ENCODE assay signal across 9 mouse cellular contexts in genomic region chr11:30269524-30269923, GRCm38 (mm10). TPM values are rescaled to one million over a fixed set of nuclear protein-coding genes. Genes with fewer than 3 reads are reported as not detected.
A peak's percentile ranks its signal among the peaks of the same experiment; 100 is the strongest.
DNase-seq lines count a peak whose midpoint lies in the region; ATAC-seq lines count a peak whose summit lies in the region.
"Had no signal": no experiment of that assay in that cellular context is flagged by ENCODE, and none has a peak within 500 bp of the region (broad histone marks: within the 10 kb centered on the region; RNA-seq: fewer than 3 reads in every experiment).

No protein-coding gene starts in this region.

- H3K9me3 ChIP-seq in heart, embryonic 13.5 days: no peaks in the 10 kb centered on the region
- H3K9me3 ChIP-seq in kidney, embryonic 15.5 days (replicated peaks): no peaks in the 10 kb centered on the region
- H3K9me3 ChIP-seq in neural tube, embryonic 13.5 days: no peaks in the 10 kb centered on the region
- H3K9me3 ChIP-seq: neural tube, embryonic 12.5 days had no signal

- 83% methylated on average over 1 of the region's 1 CpGs for WGBS in heart, embryonic 13.5 days
- WGBS in kidney, embryonic 15.5 days: 70% methylated on average over 1 of the region's 1 CpGs
- 75% methylated on average over 1 of the region's 1 CpGs for WGBS in neural tube, embryonic 13.5 days

- DNase-seq in heart, adult 18-20 months: no peak
- no peak for DNase-seq in kidney, postnatal 36 days
- no peak for DNase-seq in neural tube, embryonic 10.5 days (ENCODE audit: extremely low spot score, low spot score)
- DNase-seq in ovary, postnatal 36 days (ENCODE audit: low spot score): no peak

- H3K4me3 ChIP-seq in heart, embryonic 13.5 days: peak overlapping the region; percentile 100
- no peak overlapping the region for H3K4me3 ChIP-seq in kidney, embryonic 15.5 days (replicated peaks)
- H3K4me3 ChIP-seq in neural tube, embryonic 13.5 days: peak overlapping the region; percentile 99; the same call in 1 of the 2 replicates

- H3K36me3 ChIP-seq in heart, embryonic 13.5 days: no peaks in the 10 kb centered on the region
- no peaks in the 10 kb centered on the region for H3K36me3 ChIP-seq in kidney, embryonic 15.5 days
- H3K36me3 ChIP-seq in neural tube, embryonic 13.5 days: no peaks in the 10 kb centered on the region
- H3K36me3 ChIP-seq: neural tube, embryonic 12.5 days had no signal

- H3K27ac ChIP-seq in heart, embryonic 13.5 days (replicated peaks): no peak overlapping the region
- no peak overlapping the region for H3K27ac ChIP-seq in kidney, embryonic 15.5 days
- H3K27ac ChIP-seq in neural tube, embryonic 13.5 days (replicated peaks): no peak overlapping the region
- H3K27ac ChIP-seq: neural tube, embryonic 12.5 days had no signal

- no peaks in the 10 kb centered on the region for H3K27me3 ChIP-seq in heart, embryonic 13.5 days (replicated peaks)
- H3K27me3 ChIP-seq in kidney, embryonic 15.5 days: no peaks in the 10 kb centered on the region
- no peaks in the 10 kb centered on the region for H3K27me3 ChIP-seq in neural tube, embryonic 13.5 days
- H3K27me3 ChIP-seq: neural tube, embryonic 12.5 days had no signal

- H3K9ac ChIP-seq in heart, embryonic 13.5 days: no peak overlapping the region
- no peak overlapping the region for H3K9ac ChIP-seq in kidney, embryonic 15.5 days
- H3K9ac ChIP-seq in neural tube, embryonic 13.5 days: no peak overlapping the region

- peak overlapping the region; percentile 86 for H3K4me2 ChIP-seq in heart, embryonic 13.5 days
- H3K4me2 ChIP-seq in kidney, embryonic 15.5 days: peak overlapping the region; percentile 89
- peak overlapping the region; percentile 77 for H3K4me2 ChIP-seq in neural tube, embryonic 13.5 days

- peaks cover 26% of the 10 kb centered on the region for H3K4me1 ChIP-seq in heart, embryonic 13.5 days
- H3K4me1 ChIP-seq in kidney, embryonic 15.5 days: peaks cover 21% of the 10 kb centered on the region
- peaks cover 21% of the 10 kb centered on the region for H3K4me1 ChIP-seq in neural tube, embryonic 13.5 days (replicated peaks)

- ATAC-seq in heart, embryonic 13.5 days (ENCODE audit: extremely low read depth, insufficient number of reproducible peaks, low FRiP score, low TSS enrichment): no peak
- no peak for ATAC-seq in kidney, embryonic 15.5 days (replicated peaks; ENCODE audit: low FRiP score)
- ATAC-seq in neural tube, embryonic 13.5 days (ENCODE audit: low read depth): no peak
- ATAC-seq in erythroid progenitor cell, adult 5-6 weeks (replicated peaks; ENCODE audit: low FRiP score, poor library complexity, severe bottlenecking): no peak

RNA-seq across cellular contexts. Expression of gene Sptbn1, which starts 1.5 kb away (rescaled TPM):
- 145 and 155 TPM in 2 replicates for polyA plus RNA-seq in heart, embryonic 13.5 days (2015; fragmentation: Nextera tagmentation; extraction: Ambion mirVana)
- 100 to 1,000 TPM; 523 to 532 TPM for total RNA-seq in heart, adult 18-20 months (2021)
- polyA plus RNA-seq in kidney, embryonic 15.5 days (2015; fragmentation: Nextera tagmentation; extraction: Ambion mirVana): 114 and 119 TPM in 2 replicates
- polyA plus RNA-seq in neural tube, embryonic 13.5 days (2015; fragmentation: Nextera tagmentation; extraction: Ambion mirVana): 183 and 188 TPM in 2 replicates
- total RNA-seq in erythroid progenitor cell, adult 5-6 weeks (2015; ENCODE audit: low replicate concordance): 16.6 and 23.5 TPM in 2 replicates
- total RNA-seq in erythroid progenitor cell, adult 5-6 weeks (2017; ENCODE audit: low replicate concordance): 13.2 and 14.6 TPM in 2 replicates
